Mouse (Mus musculus) liver, embryonic 15.5 days (tissue): ENCODE data around the gene Inpp4b. TPM values are rescaled to one million over a fixed set of nuclear protein-coding genes. Genes with fewer than 3 reads are reported as not detected.

Experiments used
- ATAC-seq: fragments of 200-750 bp; cut with Nextera tagmentation; 2 replicates; pipeline ENCODE4 v1.8.0; 2017; ENCODE audit warnings: moderate number of reproducible peaks, mild to moderate bottlenecking, moderate library complexity; ENCODE audit not compliant: insufficient read depth
- H3K27ac ChIP-seq: fragments of 300-500 bp; sonication (generic); replicated peaks from 2 replicates; pipeline ENCODE4 v1.5.1; 2015; ENCODE audit warnings: mild to moderate bottlenecking, inconsistent platforms
- H3K27me3 ChIP-seq: fragments of 300-500 bp; sonication (generic); 2 replicates; pipeline ENCODE4 v1.6.1; 2015; ENCODE audit warnings: mild to moderate bottlenecking, inconsistent platforms
- H3K36me3 ChIP-seq: fragments of 300-500 bp; sonication (generic); replicated peaks from 2 replicates; pipeline ENCODE4 v1.6.1; 2015; ENCODE audit warnings: moderate library complexity, mild to moderate bottlenecking, inconsistent platforms
- H3K4me1 ChIP-seq: fragments of 300-500 bp; sonication (generic); replicated peaks from 2 replicates; pipeline ENCODE4 v1.6.1; 2015; ENCODE audit warnings: inconsistent platforms
- H3K4me2 ChIP-seq: fragments of 300-500 bp; sonication (generic); 2 replicates; pipeline ENCODE4 v1.6.1; 2015; ENCODE audit warnings: moderate library complexity, mild to moderate bottlenecking, inconsistent platforms
- H3K4me3 ChIP-seq: fragments of 300-500 bp; sonication (generic); replicated peaks from 2 replicates; pipeline ENCODE4 v1.5.1; 2015; ENCODE audit warnings: mild to moderate bottlenecking, inconsistent platforms
- H3K9ac ChIP-seq: fragments of 300-500 bp; sonication (generic); 2 replicates; pipeline ENCODE4 v1.6.1; 2015; ENCODE audit warnings: moderate library complexity, mild to moderate bottlenecking, inconsistent platforms
- H3K9me3 ChIP-seq: fragments of 300-500 bp; sonication (generic); replicated peaks from 2 replicates; pipeline ENCODE4 v1.6.1; 2016; ENCODE audit warnings: inconsistent platforms
- WGBS: fragments of 180-500 bp; shearing (Covaris S2); methylation state at CpG from one replicate; pipeline ENCODE4 v1.1.7; 2015; ENCODE audit warnings: mixed read lengths; ENCODE audit not compliant: insufficient replicate concordance; 5-methylcytosine and 5-hydroxymethylcytosine counted together
- polyA plus RNA-seq: library from polyadenylated mRNA; unstranded; fragments of >200 nt; fragmentation: Nextera tagmentation; extraction: Ambion mirVana; gene quantifications from 2 replicates; pipeline ENCODE4 v1.2.1, GENCODE M21; 2015

Inpp4b gene
- polyA plus RNA-seq, 1 experiment from 2014 or later = 1.5 TPM

GRCm38 (mm10) chr8:81814742-81815141, 472.4 kb downstream of the Inpp4b start:
- Histone ChIP-seq H3K4me1 (no peaks in the 10 kb centered on the region), H3K36me3 (no peaks in the 10 kb centered on the region), H3K4me2 (no peak overlapping the region), H3K27ac (no peak overlapping the region), H3K4me3 (no peak overlapping the region), H3K9ac (no peak overlapping the region), H3K27me3 (no peaks in the 10 kb centered on the region), H3K9me3 (no peaks in the 10 kb centered on the region)
- 52% methylated on average over 3 of the region's 3 CpGs for WGBS
- ATAC-seq = no peak

GRCm38 (mm10) chr8:81815551-81815950, 473.2 kb downstream of the Inpp4b start:
- Histone ChIP-seq H3K9me3 (no peaks in the 10 kb centered on the region), H3K27me3 (no peaks in the 10 kb centered on the region), H3K36me3 (no peaks in the 10 kb centered on the region), H3K9ac (no peak overlapping the region), H3K4me2 (no peak overlapping the region), H3K27ac (no peak overlapping the region), H3K4me1 (no peaks in the 10 kb centered on the region), H3K4me3 (no peak overlapping the region)
- 55% methylated on average over 4 of the region's 4 CpGs for WGBS
- no peak for ATAC-seq

GRCm38 (mm10) chr8:81823121-81823520, 480.8 kb downstream of the Inpp4b start:
- H3K27me3 ChIP-seq = no peaks in the 10 kb centered on the region
- H3K4me1 ChIP-seq = no peaks in the 10 kb centered on the region
- H3K9me3 ChIP-seq = no peaks in the 10 kb centered on the region
- H3K4me3 ChIP-seq = no peak overlapping the region
- WGBS = 54% methylated on average over 1 of the region's 1 CpGs
- H3K36me3 ChIP-seq = no peaks in the 10 kb centered on the region
- no peak overlapping the region for H3K27ac ChIP-seq
- ATAC-seq = no peak
- H3K9ac ChIP-seq = no peak overlapping the region
- no peak overlapping the region for H3K4me2 ChIP-seq

GRCm38 (mm10) chr8:81824975-81825374, 482.6 kb downstream of the Inpp4b start:
- H3K27ac ChIP-seq = no peak overlapping the region
- ATAC-seq = no peak
- H3K4me1 ChIP-seq = no peaks in the 10 kb centered on the region
- no peak overlapping the region for H3K9ac ChIP-seq
- H3K36me3 ChIP-seq = no peaks in the 10 kb centered on the region
- H3K9me3 ChIP-seq = no peaks in the 10 kb centered on the region
- no peak overlapping the region for H3K4me3 ChIP-seq
- H3K4me2 ChIP-seq = no peak overlapping the region
- WGBS = 45% methylated on average over 2 of the region's 2 CpGs
- no peaks in the 10 kb centered on the region for H3K27me3 ChIP-seq

GRCm38 (mm10) chr8:81826406-81826805, 484.1 kb downstream of the Inpp4b start:
- no peaks in the 10 kb centered on the region for H3K27me3 ChIP-seq

GRCm38 (mm10) chr8:81827306-81827913, 485.1 kb downstream of the Inpp4b start:
- no peaks in the 10 kb centered on the region for H3K4me1 ChIP-seq
- no peak for ATAC-seq
- H3K27ac ChIP-seq = no peak overlapping the region
- H3K9ac ChIP-seq = no peak overlapping the region
- H3K4me2 ChIP-seq = no peak overlapping the region
- H3K36me3 ChIP-seq = no peaks in the 10 kb centered on the region
- WGBS = 48% methylated on average over 2 of the region's 2 CpGs
- no peak overlapping the region for H3K4me3 ChIP-seq
- H3K27me3 ChIP-seq = no peaks in the 10 kb centered on the region
- H3K9me3 ChIP-seq = no peaks in the 10 kb centered on the region

More at GRCm38 (mm10) chr8:81826406-81826805, 484.1 kb downstream of the Inpp4b start:
- Histone ChIP-seq H3K4me2 (no peak overlapping the region), H3K4me1 (no peaks in the 10 kb centered on the region), H3K9me3 (no peaks in the 10 kb centered on the region), H3K9ac (no peak overlapping the region), H3K4me3 (no peak overlapping the region), H3K27ac (no peak overlapping the region), H3K36me3 (no peaks in the 10 kb centered on the region)
- 40% methylated on average over 2 of the region's 2 CpGs for WGBS
- ATAC-seq = no peak

GRCm38 (mm10) chr8:81831430-81831829, 489.1 kb downstream of the Inpp4b start:
- H3K4me2 ChIP-seq = no peak overlapping the region
- H3K27me3 ChIP-seq = no peaks in the 10 kb centered on the region
- H3K4me3 ChIP-seq = no peak overlapping the region
- H3K9me3 ChIP-seq = no peaks in the 10 kb centered on the region
- no peaks in the 10 kb centered on the region for H3K4me1 ChIP-seq
- H3K9ac ChIP-seq = no peak overlapping the region
- H3K27ac ChIP-seq = no peak overlapping the region
- no peaks in the 10 kb centered on the region for H3K36me3 ChIP-seq
- no peak for ATAC-seq

GRCm38 (mm10) chr8:81833852-81834251, 491.5 kb downstream of the Inpp4b start:
- Histone ChIP-seq H3K27me3 (no peaks in the 10 kb centered on the region), H3K4me2 (no peak overlapping the region), H3K27ac (no peak overlapping the region), H3K4me1 (no peaks in the 10 kb centered on the region), H3K4me3 (no peak overlapping the region), H3K9me3 (no peaks in the 10 kb centered on the region), H3K9ac (no peak overlapping the region), H3K36me3 (no peaks in the 10 kb centered on the region)
- ATAC-seq = no peak

- H3K27ac ChIP-seq = no peak overlapping the region
- ATAC-seq = no peak
Measured at GRCm38 (mm10) chr8:81840512-81840911, 498.2 kb downstream of the Inpp4b start.

GRCm38 (mm10) chr8:81844104-81844982, 502.0 kb downstream of the Inpp4b start:
- no peaks in the 10 kb centered on the region for H3K4me1 ChIP-seq
- ATAC-seq = no peak
- no peak overlapping the region for H3K4me3 ChIP-seq
- no peaks in the 10 kb centered on the region for H3K27me3 ChIP-seq
- no peak overlapping the region for H3K4me2 ChIP-seq
- WGBS = 67% methylated on average over 10 of the region's 10 CpGs
- no peaks in the 10 kb centered on the region for H3K36me3 ChIP-seq
- no peak overlapping the region for H3K9ac ChIP-seq
- no peak overlapping the region for H3K27ac ChIP-seq
- no peaks in the 10 kb centered on the region for H3K9me3 ChIP-seq

More at GRCm38 (mm10) chr8:81840512-81840911, 498.2 kb downstream of the Inpp4b start:
- H3K36me3 ChIP-seq = no peaks in the 10 kb centered on the region
- no peak overlapping the region for H3K4me2 ChIP-seq
- no peak overlapping the region for H3K4me3 ChIP-seq
- H3K27me3 ChIP-seq = no peaks in the 10 kb centered on the region
- H3K9ac ChIP-seq = no peak overlapping the region
- H3K4me1 ChIP-seq = no peaks in the 10 kb centered on the region
- H3K9me3 ChIP-seq = no peaks in the 10 kb centered on the region

GRCm38 (mm10) chr8:81847929-81848328, 505.6 kb downstream of the Inpp4b start:
- H3K27me3 ChIP-seq = no peaks in the 10 kb centered on the region
- no peak for ATAC-seq
- H3K9me3 ChIP-seq = no peaks in the 10 kb centered on the region
- no peaks in the 10 kb centered on the region for H3K4me1 ChIP-seq
- no peaks in the 10 kb centered on the region for H3K36me3 ChIP-seq
- H3K4me3 ChIP-seq = no peak overlapping the region
- 56% methylated on average over 2 of the region's 2 CpGs for WGBS
- no peak overlapping the region for H3K4me2 ChIP-seq
- no peak overlapping the region for H3K27ac ChIP-seq
- no peak overlapping the region for H3K9ac ChIP-seq
